Mouse (Mus musculus) thymus, postnatal 4 days (tissue): ENCODE data around the gene Wdr77.
"Not testable (repeated sequence)": the region's sequence is repeated elsewhere in the genome, so short reads cannot be mapped to it uniquely, and the experiment has no call there.

Source experiments
- DNase-seq: peaks from one replicate; pipeline ENCODE4 v3.0.0; 2021

The Wdr77 gene

DNA sequence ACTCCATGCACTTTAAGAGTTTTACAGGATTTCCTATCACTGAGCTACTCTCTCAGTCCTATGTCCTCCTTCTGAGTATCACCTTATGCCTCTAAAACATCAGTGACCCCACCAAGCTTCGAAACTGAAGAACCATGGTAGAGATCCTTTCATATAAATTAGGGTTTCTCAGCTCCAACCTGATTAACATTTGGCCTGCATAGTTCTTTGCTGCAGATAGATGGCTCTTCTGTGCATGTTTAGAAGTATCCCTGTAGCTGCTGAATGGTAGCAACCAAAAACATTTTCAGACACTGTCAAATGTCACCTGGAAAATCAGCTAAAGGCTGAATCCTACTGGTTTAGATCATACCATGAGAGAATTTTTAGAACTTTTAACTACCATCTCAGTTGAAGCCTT lies 1.9 kb upstream of the Wdr77 start:
- no peak for DNase-seq

DNA sequence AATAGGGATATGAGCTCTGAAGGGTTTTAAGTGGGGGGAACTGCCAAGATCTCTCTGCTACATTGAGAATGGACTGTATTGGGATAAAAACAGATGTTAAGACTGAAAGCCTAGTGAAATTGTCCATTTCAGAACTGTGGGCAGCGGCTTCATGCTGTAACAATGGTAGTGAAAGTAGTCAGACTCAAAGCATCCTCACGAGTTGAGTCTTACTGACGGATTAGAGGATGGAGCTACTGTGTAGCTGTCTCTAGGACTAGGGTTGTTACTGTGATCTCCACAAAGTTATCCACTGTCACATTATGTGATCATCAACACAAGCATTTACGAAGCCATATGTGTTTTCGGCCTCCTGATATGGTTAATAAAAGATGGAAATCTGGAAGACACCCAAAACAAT lies 965 bp upstream of the Wdr77 start:
- DNase-seq = no peak

DNA sequence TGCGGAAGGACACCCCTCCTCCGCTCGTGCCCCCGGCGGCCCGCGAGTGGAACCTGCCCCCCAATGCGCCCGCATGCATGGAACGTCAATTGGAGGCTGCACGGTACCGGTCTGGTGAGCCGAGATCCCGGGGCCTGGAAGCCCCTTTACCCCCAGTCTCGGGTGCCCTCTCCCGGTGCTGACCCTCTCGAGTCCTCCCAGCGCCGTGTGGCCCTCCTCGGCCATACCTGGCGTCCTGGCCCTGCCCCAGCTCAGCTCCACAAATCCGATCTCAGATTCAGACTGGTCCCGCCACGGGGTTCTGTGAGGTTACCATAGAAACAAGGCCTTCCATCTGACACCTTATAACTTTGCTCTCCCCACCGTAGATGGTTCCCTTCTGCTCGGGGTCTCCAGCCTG lies 416 bp downstream of the Wdr77 start:
- DNase-seq = no peak

DNA sequence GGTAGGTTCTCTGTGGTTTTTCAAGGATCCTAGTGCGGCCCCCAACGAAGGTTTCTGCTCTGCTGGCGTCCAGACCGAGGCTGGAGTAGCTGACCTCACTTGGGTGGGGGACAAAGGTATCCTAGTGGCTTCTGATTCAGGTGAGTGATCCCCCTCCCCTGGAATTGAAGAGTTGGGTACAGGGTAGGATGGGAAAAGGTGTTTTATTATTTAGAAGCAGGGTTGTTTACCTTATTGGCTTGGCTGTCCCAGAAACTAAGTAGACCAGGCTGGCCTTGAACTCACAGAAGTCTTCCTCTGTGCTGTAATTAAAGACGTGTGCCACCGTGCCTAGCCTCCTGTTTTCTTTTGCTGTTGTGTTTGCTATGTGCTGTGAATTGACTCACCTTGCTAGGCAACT lies 830 bp downstream of the Wdr77 start, which contains the start of gene Atp5f1:
Gene Atp5f1 (minus strand): TSS at position 101 of the 400 bp plus-strand sequence.
- no peak for DNase-seq

DNA sequence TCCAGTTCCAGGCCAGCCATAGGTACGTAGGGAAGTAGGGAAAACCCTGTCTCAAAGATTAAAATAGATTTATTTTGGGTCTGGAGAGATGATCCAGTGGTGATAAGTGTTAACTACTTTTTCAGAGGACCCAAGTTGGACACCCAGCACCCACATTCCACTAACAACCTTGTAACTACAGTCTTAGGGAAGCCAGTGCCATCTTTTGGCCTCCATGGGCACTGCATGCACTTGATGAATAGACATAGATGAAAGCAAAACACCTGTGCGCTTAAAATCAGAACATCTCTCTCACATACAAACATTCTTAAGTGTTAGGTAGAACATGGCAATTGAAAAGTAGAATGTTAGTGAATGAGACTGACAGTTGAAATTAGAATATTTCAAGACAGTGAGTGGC lies 1.5 kb downstream of the Wdr77 start:
- DNase-seq = peak; percentile 39

DNA sequence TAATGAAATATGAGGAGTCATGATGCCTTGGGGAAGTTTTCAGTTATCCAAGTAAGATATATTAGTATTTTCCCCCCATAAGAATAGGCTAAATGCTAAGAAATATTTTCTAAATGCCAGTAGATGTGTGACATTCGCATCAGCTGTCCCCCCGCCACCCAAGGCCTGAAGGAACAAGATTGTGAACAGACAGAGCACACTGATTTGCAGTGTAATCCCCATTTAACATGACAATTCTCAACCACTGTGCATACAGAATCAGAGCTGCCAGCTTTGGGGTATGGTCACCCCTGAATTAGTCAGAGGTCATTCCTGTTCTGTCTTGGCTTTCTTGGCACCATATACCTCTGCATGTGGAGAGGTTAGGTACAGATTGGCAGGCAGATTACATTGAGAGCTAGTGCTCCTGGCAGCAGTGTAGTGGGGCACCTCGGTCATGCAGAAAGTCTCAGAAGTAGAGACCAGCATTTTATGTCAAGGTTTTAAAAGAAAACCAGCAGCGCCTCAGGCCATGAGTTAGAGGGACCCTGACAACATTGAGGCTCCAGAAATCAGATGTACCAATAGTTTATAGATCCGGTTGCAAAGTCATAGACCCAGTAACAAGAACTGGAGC lies 12.8 kb downstream of the Wdr77 start:
- DNase-seq = no peak

DNA sequence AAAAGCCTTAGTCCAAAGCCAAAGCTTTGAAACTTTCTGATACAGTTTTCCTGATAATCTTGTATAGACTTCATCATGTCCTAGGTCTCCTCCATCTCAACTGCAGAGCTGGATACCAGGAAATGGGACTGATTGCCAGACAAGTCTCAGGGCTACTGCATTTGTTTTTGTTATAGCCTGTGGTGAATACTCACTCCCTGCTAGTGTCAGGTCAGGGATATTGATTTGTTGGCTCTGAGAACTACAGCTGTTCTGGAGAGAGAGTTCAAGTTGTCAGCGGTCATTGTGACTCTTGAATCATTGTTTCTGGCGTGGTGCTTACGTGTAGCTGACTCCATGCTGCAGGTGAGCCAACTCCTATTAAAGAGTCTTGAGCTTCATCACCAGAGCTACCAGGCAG lies 14.2 kb downstream of the Wdr77 start, which contains the start of gene Ovgp1:
Gene Ovgp1 (plus strand): TSS at position 301 of the 400 bp plus-strand sequence.
- no peak for DNase-seq

DNA sequence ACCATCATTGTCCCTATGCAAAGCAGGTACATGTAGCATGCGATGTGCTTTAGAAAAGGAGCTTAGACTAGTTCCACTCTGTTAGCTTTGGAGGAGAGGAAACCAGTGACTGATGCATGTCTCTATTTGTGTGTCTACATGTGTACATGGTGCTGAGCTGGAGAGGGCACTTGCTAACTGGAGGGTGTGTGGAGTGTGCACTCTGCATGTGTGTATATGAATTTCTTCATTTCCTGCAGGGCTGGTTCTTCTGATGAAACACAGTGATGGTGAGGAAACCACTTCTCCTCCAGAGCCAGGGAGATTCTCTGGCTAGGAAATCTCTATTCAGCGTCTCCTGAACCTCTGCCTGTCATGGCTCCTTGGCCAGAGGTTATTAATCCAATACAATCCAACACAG lies 15.0 kb downstream of the Wdr77 start:
- no peak for DNase-seq

DNA sequence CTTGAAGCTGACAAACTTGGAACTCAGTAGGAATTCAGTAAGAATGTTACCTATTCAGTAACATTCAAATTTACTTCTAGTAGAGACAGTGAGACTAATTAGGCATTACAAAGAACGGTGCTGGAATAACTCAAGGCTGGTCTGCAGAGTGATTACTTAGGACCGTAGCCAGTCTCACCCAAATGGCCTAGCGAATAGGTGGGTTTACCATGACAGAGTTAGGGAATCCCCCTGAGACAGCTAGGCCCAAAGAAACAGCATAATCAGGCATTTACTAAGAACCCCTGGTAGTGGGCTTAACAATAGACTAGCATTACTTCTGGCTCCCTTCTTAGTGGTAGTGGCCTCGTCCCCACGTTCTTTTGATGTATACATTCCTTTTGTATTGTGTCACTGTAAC lies 30.4 kb downstream of the Wdr77 start:
- not testable (repeated sequence) for DNase-seq

DNA sequence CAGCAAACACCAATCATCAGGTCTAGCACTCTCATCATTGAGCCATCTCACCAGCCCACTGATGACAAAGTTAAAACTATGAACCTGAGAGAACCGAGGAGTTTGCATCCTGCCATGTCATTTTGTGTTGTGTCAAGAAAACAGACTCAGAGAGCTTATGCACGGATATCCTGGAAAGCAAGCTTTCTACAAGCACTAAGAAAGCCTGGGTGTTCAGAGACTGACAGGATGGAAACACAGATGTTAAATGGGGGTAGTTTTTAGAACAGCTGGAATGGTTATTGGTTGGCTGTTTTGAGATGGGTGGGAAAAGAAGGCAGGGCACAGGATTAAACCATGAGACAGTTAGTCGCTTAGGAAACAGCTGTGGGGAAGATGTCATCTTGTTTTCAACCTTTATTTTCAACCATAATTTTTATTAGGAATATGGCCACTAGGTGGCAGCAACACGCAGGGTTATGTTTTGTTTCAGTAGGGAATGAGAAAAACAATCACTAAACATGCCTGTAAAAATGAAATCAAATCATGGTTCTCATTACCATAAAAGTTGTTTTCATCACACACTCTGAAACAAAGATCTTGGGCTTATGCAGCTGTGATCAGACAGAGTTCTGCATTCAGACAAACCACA lies 32.6 kb downstream of the Wdr77 start:
- DNase-seq = peak; percentile 71

DNA sequence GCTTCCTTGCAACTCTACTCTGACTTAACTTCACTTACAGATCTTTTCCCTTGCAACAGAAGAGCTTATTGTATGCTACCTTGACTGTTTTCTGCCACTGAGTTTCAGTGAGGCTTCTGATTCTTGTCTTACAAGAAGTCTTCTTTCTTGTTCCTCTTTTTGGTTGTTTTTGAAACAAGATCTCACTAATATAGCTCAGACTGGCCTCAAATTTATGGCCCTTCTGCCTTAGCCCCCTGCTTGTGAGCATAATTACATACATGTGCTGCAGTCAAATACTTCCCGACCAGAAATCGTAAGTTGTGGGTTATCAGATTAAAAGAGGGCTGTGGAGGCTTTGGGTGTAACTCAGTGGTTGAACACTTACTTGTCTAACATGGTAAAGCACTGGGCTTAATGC lies 35.6 kb downstream of the Wdr77 start:
- no peak for DNase-seq

DNA sequence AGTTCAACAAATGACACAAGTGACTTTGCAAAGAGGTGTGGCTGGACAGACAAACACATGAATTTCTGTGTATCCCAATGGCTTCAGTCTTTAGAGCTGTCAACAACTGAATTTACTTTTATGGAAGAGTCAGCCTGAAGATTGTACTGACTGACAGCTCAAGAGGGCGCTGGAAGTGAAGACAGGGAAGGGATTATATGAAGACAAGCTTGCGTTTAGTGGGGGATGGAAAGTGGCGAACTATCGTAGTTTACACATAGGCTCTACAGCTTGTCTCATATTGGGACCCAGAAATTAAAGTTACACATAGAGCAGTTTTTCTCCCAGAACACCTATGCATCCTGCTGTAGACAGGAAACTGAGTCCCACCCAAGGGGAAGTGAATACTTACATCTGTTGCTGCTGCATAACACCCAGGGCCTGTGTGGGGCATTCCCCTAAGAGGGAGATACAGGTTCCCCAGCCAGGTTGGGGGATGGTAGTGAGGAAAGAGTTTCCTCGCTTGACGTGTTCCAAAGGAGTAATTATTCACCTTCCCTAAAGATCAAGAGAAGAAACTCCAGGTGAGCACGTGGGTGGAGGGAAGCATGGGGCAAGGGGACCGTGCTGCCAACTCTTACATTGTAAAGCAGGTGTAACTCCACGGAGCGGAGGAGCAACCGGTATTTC lies 41.7 kb downstream of the Wdr77 start:
- no peak for DNase-seq

DNA sequence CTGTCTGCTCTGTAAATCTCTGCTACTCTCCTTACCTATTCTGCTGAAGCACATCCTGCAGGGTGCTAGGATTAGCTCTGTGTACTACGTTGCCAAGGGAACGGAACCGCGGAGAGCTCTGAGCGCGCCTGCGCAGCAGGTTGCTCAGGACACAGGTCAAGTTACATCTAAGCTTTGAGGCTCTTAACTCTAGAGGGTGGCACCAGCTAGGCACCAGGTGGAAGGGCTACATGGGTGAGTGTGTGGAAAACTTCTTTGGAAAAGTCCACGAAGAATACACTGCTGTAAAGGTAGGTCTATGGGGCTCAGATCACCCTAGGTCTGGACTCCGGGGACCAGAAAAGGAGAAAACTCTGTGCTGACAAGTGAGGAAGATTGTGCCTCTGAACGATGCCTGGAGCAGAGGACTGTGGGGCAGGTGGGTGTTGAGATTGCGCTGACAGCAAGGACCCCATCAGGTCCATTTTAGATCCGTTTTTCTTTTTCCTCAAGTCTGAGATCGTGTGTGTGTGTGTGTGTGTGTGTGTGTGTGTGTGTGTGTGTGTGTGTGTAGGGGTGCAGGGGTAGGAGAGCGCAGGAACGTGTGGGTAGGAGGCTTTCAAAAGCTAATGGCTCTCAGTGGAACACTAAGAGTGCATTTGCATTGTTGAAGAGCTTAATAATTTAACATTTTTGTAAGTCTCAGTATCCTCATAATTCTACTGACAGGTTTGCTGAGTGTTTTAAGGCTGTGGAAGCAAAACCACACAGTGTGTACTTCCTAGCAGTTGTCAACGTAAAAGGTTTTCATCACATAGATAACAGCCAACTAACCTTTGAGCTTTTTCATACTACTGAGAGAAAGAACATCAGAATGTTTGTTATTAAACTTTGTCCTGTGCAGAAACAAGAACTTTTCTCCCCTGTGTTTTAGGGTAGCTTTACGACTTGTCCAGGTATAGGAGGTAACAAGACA lies 42.5 kb downstream of the Wdr77 start:
- DNase-seq = peak; percentile 41

DNA sequence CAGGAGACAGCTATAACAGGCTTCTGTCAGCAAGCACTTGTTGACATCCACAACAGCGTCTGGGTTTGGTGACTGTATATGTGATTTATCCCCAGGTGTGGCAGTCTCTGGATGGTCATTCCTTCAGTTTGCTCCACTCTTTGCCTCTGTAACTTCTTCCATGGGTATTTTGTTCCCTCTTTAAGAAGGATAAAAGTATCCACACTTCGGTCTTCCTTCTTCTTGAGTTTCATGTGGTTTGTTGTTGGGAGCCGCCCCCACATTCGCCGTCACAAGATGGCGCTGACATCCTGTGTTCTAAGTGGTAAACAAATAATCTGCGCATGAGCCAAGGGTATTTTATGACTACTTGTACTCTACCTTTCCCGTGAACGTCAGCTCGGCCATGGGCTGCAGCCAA lies 44.2 kb downstream of the Wdr77 start:
- DNase-seq = not testable (repeated sequence)

DNA sequence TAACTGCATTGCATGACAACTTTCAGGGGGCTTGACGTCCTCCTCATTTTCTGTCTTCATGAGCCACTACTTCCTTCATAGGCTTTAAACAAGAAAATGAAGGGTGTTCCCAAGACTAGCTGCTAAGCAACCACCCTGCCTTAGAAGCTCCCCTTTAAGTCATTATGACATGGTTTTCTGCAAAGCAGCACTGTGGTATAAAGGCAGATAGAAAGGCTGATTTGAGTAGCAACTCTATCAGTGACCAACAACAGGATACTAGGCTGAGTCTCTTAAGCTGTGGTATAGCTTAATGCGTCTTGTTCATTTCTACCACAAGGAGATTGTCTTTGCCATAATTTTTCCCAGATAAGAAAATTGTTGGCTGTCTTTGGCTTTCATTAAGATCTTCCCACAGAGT lies 55.4 kb downstream of the Wdr77 start, which contains the start of gene Pifo:
Gene Pifo (minus strand): TSS at position 101 of the 400 bp plus-strand sequence.
- DNase-seq = no peak
